Mouse (Mus musculus) embryonic facial prominence, embryonic 15.5 days (tissue): ENCODE results near the gene Orai1. TPM values are rescaled to one million over a fixed set of nuclear protein-coding genes. Genes with fewer than 3 reads are reported as not detected.

ENCODE experiments used
- ATAC-seq: fragments of 200-750 bp; cut with Nextera tagmentation; 2 replicates; pipeline ENCODE4 v1.8.0; 2017; ENCODE audit warnings: low read depth, moderate TSS enrichment; ENCODE audit not compliant: insufficient number of reproducible peaks, low FRiP score, low TSS enrichment
- H3K27ac ChIP-seq: fragments of 300-500 bp; sonication (generic); replicated peaks from 2 replicates; pipeline ENCODE4 v1.5.1; 2015; ENCODE audit warnings: mild to moderate bottlenecking, inconsistent platforms
- H3K27me3 ChIP-seq: fragments of 300-500 bp; sonication (generic); 2 replicates; pipeline ENCODE4 v1.6.1; 2015; ENCODE audit warnings: inconsistent platforms
- H3K36me3 ChIP-seq: fragments of 300-500 bp; sonication (generic); 2 replicates; pipeline ENCODE4 v1.6.1; 2015; ENCODE audit warnings: mild to moderate bottlenecking, inconsistent platforms
- H3K4me1 ChIP-seq: fragments of 300-500 bp; sonication (generic); 2 replicates; pipeline ENCODE4 v1.6.1; 2015; ENCODE audit warnings: inconsistent platforms
- H3K4me2 ChIP-seq: fragments of 300-500 bp; sonication (generic); replicated peaks from 2 replicates; pipeline ENCODE4 v1.6.1; 2015; ENCODE audit warnings: mild to moderate bottlenecking, inconsistent platforms
- H3K4me3 ChIP-seq: fragments of 300-500 bp; sonication (generic); replicated peaks from 2 replicates; pipeline ENCODE4 v1.5.1; 2015; ENCODE audit warnings: mild to moderate bottlenecking, inconsistent platforms
- H3K9ac ChIP-seq: fragments of 300-500 bp; sonication (generic); 2 replicates; pipeline ENCODE4 v1.6.1; 2015; ENCODE audit warnings: inconsistent platforms
- H3K9me3 ChIP-seq: fragments of 300-500 bp; sonication (generic); replicated peaks from 2 replicates; pipeline ENCODE4 v1.6.1; 2016; ENCODE audit warnings: inconsistent platforms
- WGBS: fragments of 180-500 bp; shearing (Covaris S2); methylation state at CpG from one replicate; pipeline ENCODE4 v1.1.7; 2015; 5-methylcytosine and 5-hydroxymethylcytosine counted together
- polyA plus RNA-seq: library from polyadenylated mRNA; unstranded; fragments of >200 nt; fragmentation: Nextera tagmentation; extraction: Ambion mirVana; gene quantifications from 2 replicates; pipeline ENCODE4 v1.2.1, GENCODE M21; 2015

The Orai1 gene
- polyA plus RNA-seq, 1 experiment from 2014 or later: 16.8 TPM

DNA sequence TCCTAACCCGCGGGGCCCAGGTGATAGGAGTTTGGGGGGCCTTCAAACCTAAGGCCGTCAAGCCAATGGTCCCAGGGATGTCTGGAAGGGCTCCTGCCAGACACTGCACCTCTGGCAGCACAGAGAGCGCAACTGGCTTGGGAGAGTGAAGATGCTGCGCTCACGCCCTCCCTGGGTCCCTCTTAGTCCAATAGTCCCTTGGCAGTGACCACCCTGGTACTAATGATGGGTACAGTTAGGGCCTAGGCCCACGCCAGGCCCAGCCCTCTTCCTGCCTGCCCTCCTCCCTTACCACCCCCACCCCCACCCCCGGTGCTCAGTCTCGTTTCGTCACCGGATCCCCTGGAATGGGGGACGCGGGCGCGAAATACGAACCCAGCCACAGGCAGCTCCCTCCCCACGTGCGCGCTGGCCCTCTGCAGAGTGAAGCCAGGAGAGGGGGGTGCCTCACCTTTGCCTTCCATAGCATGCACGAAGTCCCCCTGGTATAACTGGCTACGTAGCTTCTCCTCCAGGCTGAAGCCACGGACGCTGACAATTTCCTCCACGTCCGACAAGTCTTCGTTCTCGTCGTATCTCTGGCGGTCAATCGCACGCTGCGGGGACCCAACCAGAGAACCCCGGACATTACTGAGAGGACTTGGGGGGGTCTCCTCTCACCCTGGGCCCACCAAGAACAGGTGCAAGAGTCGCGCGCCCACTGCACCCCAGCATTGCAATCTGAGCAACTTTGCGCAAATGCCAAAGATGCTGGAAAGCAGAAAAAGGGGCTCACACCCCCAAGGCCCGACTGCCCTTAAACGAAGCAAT is 27.5 kb upstream of the Orai1 start:
- H3K36me3 ChIP-seq: no peaks in the 10 kb centered on the region
- H3K4me2 ChIP-seq: peak overlapping the region; percentile 99
- peak; percentile 58 for ATAC-seq
- H3K9ac ChIP-seq: peak overlapping the region; percentile 56
- peaks cover 41% of the 10 kb centered on the region for H3K4me1 ChIP-seq
- H3K9me3 ChIP-seq: no peaks in the 10 kb centered on the region
- H3K27me3 ChIP-seq: no peaks in the 10 kb centered on the region
- 4% methylated on average over 39 of the region's 39 CpGs for WGBS
- peak overlapping the region; percentile 58; the same call in 1 of the 2 replicates for H3K27ac ChIP-seq
- H3K4me3 ChIP-seq: peak overlapping the region; percentile 69

DNA sequence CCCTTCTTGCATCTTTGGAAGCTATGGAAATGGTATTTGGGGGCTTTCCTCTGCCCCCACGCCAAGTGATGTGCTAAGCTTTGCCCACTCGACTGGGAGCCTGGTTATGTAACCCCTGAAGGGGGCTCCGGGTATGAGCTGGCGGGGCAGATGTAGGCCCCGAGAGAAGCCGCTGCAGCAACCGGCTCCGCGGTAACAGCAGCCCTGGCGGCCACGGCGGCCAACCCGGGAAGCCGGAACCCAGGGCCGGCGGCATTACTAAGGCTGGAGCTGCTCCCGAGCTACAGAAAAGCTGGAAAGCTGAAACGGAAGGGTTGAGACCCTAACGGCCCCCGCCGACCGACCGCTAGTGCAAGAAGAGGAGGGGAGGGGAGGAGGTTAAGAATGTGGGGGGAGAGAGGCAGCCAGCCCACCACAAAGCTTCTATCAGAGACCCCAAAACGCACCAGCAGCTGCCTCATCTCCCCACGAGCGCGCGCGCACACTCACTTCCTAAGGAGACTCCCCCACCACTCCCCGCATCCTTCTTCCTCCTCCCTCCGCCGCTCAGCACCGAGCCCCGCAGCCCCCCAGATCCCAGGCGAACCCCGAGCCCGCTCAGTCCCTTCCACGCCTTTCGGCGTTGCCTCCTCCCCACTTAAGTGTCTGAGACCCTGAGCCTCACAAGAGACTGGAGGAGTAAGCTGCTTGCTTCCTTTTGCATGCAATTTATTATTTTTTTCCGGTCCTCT is 26.7 kb upstream of the Orai1 start:
- Histone ChIP-seq H3K4me2 (peak overlapping the region; percentile 99), H3K27ac (peak overlapping the region; percentile 58), H3K27me3 (no peaks in the 10 kb centered on the region), H3K4me3 (peak overlapping the region; percentile 69), H3K4me1 (peaks cover 41% of the 10 kb centered on the region), H3K9ac (peak overlapping the region; percentile 56), H3K36me3 (no peaks in the 10 kb centered on the region), H3K9me3 (no peaks in the 10 kb centered on the region)
- ATAC-seq: no peak
- 0% methylated on average over 40 of the region's 41 CpGs for WGBS

DNA sequence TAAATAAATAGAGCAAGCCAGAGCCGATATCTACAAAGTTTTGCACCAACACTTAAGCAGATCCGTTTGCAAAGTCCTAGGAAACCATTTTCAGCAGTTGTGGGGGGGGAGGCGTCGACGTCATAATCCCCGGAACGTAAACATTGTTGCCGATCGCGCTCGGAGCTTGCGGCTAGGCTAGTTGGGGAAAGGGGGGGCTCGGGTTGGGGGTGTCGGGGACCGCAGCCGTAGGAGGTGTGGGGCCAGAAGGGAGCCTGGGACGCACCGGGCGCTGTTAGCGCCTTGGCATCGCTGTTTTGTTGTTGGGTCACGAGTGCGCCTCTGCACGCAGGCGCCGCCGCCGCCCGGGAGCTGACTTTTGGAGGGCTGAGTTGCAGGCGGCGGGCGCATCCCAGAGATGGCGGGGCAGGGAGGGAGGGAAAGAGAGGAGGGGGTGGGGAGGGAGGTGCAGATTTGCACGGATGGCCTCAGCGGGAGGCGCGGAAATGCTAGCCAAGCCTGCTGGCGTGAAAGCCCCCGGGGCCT is 25.8 kb upstream of the Orai1 start:
- H3K27ac ChIP-seq: peak overlapping the region; percentile 87
- H3K4me3 ChIP-seq: peak overlapping the region; percentile 69
- no peaks in the 10 kb centered on the region for H3K36me3 ChIP-seq
- no peaks in the 10 kb centered on the region for H3K27me3 ChIP-seq
- peak; percentile 49 for ATAC-seq
- H3K4me1 ChIP-seq: peaks cover 41% of the 10 kb centered on the region
- peak overlapping the region; percentile 99 for H3K4me2 ChIP-seq
- WGBS: under 1% methylated on average over 36 of the region's 39 CpGs
- peak overlapping the region; percentile 57 for H3K9ac ChIP-seq
- H3K9me3 ChIP-seq: no peaks in the 10 kb centered on the region

DNA sequence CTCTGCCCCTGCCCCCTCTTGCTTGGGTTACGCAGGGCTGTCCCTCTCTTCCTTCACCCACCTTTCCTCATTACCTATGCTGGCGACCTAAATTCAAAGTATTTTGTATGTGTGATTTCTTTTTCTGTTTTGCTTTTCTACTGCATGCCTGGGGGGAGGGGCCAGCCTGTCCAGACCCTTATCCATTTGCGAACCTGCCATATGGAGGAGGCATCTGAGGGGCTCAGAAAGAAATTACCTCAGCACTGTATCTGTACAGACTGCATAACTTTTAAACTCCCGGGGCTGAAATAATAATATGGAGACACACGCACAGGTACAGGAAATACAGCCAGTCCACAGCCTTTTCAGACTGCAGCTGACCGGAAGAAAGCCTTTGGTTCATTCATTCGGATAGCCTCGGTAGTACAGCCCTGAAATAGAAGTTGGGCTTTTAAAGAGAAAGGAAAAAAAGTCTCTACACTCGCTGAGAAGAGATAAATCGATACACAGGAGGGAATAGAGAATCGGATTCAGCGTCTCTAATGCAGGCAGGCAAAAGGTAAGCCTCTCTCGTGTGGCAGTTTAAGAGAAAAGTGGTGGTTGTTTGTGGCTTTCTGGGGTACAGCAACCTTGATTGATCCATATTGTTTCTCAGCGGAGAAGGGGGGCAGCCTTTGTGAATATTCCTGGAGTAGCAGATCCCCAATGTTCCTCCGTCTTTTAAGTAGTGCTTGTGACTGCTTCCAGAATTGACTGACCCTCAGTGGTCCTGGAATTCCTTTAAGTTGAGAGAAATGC is 25.1 kb upstream of the Orai1 start, which contains the start of gene Kdm2b:
Gene Kdm2b (minus strand): TSS at position 273 of the 780 bp plus-strand sequence.
- peaks cover 42% of the 10 kb centered on the region for H3K4me1 ChIP-seq
- peak; percentile 9; the same call in 1 of the 2 replicates for ATAC-seq
- peak within 1 kb of the TSS; percentile 57 for H3K9ac ChIP-seq
- no peaks in the 10 kb centered on the region for H3K27me3 ChIP-seq
- no peaks in the 10 kb centered on the region for H3K9me3 ChIP-seq
- peak within 1 kb of the TSS; percentile 99 for H3K4me2 ChIP-seq
- no peaks in the 10 kb centered on the region for H3K36me3 ChIP-seq
- peak within 1 kb of the TSS; percentile 69 for H3K4me3 ChIP-seq
- WGBS: 7% methylated on average over 15 of the region's 15 CpGs
- peak within 1 kb of the TSS; percentile 87 for H3K27ac ChIP-seq

DNA sequence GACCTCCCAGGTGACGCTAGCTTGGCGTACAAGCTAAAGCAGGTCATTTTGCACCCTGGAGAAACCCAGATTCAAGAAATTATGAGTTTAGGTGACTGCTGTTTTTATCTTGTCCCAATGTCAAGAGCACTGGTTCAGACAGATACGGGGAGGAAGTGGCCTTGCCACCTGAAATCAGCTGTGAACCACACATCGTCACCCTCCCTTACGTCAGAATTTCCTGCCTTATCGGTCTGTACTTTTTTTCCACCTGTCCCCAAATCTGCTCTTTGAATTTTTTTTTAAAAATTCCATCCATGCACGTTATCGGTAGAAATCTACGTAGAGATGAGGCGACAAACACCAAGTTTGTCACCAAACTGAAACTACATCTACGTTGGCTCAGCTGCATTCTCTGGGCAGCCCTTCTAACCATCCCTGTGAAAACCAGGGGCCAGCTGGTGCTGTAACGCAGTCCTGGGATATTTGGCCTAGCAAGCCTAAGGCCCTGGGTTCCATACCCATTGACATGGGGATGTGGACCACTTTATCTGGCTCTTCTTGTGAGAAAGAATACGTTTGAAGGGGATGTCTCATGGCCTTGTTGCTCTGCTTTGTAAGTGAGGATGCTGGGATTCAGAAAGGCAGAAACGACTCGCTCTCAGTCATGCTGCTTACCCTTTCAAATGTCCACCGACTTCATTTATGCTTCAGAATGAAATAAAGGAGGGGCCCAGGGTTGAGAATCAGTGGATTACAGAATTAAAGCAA is 24.3 kb upstream of the Orai1 start:
- H3K4me1 ChIP-seq: peaks cover 37% of the 10 kb centered on the region

DNA sequence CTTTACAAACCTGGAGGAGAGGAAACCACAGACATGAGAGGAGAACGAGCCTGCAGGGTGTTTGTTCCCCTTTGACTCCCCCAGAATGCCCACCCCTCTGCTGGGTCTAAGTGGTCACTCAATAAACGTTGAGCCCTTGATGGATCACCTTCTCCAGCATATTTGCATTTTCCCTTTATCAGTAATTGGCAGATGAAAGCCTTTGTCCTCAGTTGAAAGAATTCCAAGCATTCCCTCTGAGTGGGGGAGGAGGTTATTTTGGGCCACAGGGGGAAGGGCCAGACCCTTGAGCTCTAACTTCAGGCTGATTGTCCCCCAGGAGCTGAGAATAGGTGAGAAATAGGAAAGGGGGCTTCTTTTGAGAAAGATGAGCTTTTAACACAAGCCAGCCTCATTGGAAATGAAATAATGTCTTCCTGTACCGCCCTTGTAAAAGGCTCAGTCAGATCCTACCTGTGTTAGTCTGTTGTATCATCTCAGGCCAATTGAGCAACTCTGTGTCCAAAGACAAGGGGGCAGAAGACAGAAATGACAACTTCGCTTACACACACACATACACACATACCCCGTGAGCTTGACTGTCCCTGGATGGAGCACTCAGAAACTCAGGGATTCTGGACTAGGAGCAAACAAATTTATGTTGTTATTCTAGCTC is 23.4 kb upstream of the Orai1 start:
- 40% methylated on average over 5 of the region's 5 CpGs for WGBS
- H3K9me3 ChIP-seq: no peaks in the 10 kb centered on the region
- H3K9ac ChIP-seq: no peak overlapping the region
- no peak overlapping the region for H3K4me2 ChIP-seq
- no peak overlapping the region for H3K27ac ChIP-seq
- H3K4me1 ChIP-seq: peaks cover 36% of the 10 kb centered on the region
- H3K36me3 ChIP-seq: no peaks in the 10 kb centered on the region
- no peak overlapping the region for H3K4me3 ChIP-seq
- no peaks in the 10 kb centered on the region for H3K27me3 ChIP-seq
- ATAC-seq: no peak

More for the DNA sequence above, 24.3 kb upstream of the Orai1 start:
- no peaks in the 10 kb centered on the region for H3K9me3 ChIP-seq
- H3K9ac ChIP-seq: no peak overlapping the region
- H3K27ac ChIP-seq: no peak overlapping the region
- no peaks in the 10 kb centered on the region for H3K27me3 ChIP-seq
- H3K4me2 ChIP-seq: peak overlapping the region; percentile 99
- H3K4me3 ChIP-seq: peak overlapping the region; percentile 69; the same call in 1 of the 2 replicates
- 34% methylated on average over 16 of the region's 16 CpGs for WGBS
- no peaks in the 10 kb centered on the region for H3K36me3 ChIP-seq
- ATAC-seq: no peak

DNA sequence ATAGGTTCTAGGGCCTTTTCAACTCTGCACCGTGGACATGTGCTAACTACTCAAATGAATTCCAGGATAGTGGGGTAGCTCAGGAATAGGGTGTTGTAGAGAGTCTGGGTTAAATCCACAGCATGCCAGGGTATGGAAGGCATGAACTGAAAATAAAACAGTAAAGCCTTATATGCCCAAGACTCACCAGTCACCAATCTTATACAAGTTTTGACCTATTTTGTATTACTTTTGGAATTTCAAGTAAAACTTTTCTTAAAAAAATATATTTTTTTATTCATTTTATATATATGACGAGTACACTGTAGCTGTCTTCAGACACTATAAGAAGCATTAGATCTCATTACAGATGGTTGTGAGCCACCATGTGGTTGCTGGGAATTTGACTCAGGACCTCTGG is 21.1 kb upstream of the Orai1 start:
- no peaks in the 10 kb centered on the region for H3K27me3 ChIP-seq
- peak overlapping the region; percentile 36 for H3K4me2 ChIP-seq
- H3K9me3 ChIP-seq: no peaks in the 10 kb centered on the region
- peaks cover 18% of the 10 kb centered on the region for H3K4me1 ChIP-seq
- ATAC-seq: no peak
- 26% methylated on average over 2 of the region's 2 CpGs for WGBS
- 0 out of 2 replicates have a peak overlapping the region, but pooled peaks have one; percentile 45 for H3K27ac ChIP-seq
- H3K4me3 ChIP-seq: peak overlapping the region; percentile 21; the same call in 1 of the 2 replicates
- H3K9ac ChIP-seq: no peak overlapping the region
- H3K36me3 ChIP-seq: no peaks in the 10 kb centered on the region

DNA sequence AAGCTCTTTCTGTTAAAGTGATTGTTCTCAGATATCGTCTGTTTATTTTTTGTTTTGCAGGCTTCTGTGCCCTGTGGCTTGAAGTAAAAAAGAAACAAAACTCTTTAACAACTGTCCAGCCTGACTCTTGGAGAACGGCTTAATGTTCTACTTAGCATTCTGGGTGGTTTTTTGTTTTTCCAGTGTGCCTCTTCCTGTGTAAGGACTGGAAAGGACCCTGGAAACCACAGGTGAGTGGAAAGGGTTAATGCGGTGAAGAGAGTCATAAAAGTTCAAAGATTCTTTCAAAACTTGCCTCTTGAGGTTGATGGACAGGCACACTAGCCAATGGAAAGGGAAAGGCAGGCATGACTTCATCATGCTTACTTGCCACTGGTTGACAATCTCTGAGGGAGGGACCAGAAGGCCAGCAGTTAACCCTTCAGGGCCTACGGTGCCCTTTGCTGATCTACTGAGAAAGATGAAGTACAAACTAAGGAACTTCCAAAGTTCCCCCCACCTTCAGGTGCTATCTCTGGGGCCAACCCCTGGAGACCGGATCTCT is 20.5 kb upstream of the Orai1 start:
- H3K9ac ChIP-seq: no peak overlapping the region
- peak overlapping the region; percentile 21 for H3K4me3 ChIP-seq
- no peaks in the 10 kb centered on the region for H3K9me3 ChIP-seq
- H3K4me1 ChIP-seq: peaks cover 17% of the 10 kb centered on the region
- peak overlapping the region; percentile 36 for H3K4me2 ChIP-seq
- peak overlapping the region; percentile 45; the same call in 1 of the 2 replicates for H3K27ac ChIP-seq
- no peaks in the 10 kb centered on the region for H3K36me3 ChIP-seq
- 11% methylated on average over 5 of the region's 5 CpGs for WGBS
- no peaks in the 10 kb centered on the region for H3K27me3 ChIP-seq
- peak; percentile 91; the same call in 1 of the 2 replicates for ATAC-seq

DNA sequence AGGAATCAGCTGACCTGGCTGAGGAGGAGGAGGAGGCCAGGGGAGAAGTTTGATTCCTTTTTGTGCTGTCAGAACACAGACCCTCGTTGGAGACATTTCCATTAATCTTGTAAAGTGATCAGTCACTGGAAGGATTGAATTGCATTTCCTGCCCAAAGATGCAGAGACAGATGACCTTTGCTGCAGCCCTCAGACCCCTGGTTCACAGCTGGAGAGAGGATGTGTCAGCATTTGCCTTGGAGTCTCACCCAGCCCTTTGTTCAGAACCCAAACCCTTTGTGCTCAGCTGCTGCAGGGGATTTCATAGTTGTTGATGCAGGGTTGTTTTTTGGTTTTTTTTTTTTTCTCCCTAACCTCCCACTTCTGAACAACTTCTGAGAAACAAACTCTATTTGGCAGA is 20.0 kb upstream of the Orai1 start:
- Histone ChIP-seq H3K27me3 (no peaks in the 10 kb centered on the region), H3K9ac (no peak overlapping the region), H3K36me3 (no peaks in the 10 kb centered on the region), H3K4me2 (no peak overlapping the region), H3K27ac (no peak overlapping the region), H3K9me3 (no peaks in the 10 kb centered on the region), H3K4me1 (peaks cover 11% of the 10 kb centered on the region), H3K4me3 (no peak overlapping the region)
- WGBS: 0% methylated on average over 1 of the region's 1 CpGs
- ATAC-seq: no peak
